Mouse (Mus musculus): Measurements from ENCODE around the gene Pgbd5. TPM values are rescaled to one million over a fixed set of nuclear protein-coding genes. Genes with fewer than 3 reads are reported as not detected.

Gene Pgbd5
- polyA plus RNA-seq, 1 experiment = not detected

- WGBS = 43% methylated on average over 9 of the region's 9 CpGs
- H3K4me1 ChIP-seq (ENCODE audit: control insufficient read depth, insufficient read depth, low read length) = peaks cover 25% of the 10 kb centered on the region
- no peak for TF ChIP-seq CTCF (IDR thresholded peaks at IDR 0.05; ENCODE audit: insufficient read depth, low read depth, low read length)
- TF ChIP-seq POLR2A (IDR thresholded peaks at IDR 0.05; ENCODE audit: insufficient read depth, low read depth, low read length) = no peak
- no peak overlapping the region for H3K4me3 ChIP-seq (ENCODE audit: insufficient read depth, low read depth, low read length)
- no peak overlapping the region for H3K27ac ChIP-seq (ENCODE audit: insufficient read depth, low read depth, low read length)
Measured at GRCm38 (mm10) chr8:124462192-124462591, 22.7 kb upstream of the Pgbd5 start.

- Histone ChIP-seq H3K4me3 (ENCODE audit: insufficient read depth, low read depth, low read length) (no peak overlapping the region), H3K27ac (ENCODE audit: insufficient read depth, low read depth, low read length) (no peak overlapping the region), H3K4me1 (ENCODE audit: control insufficient read depth, insufficient read depth, low read length) (peaks cover 27% of the 10 kb centered on the region)
- 40% methylated on average over 10 of the region's 10 CpGs for WGBS
- TF ChIP-seq CTCF (IDR thresholded peaks at IDR 0.05; ENCODE audit: insufficient read depth, low read depth, low read length) (no peak), POLR2A (IDR thresholded peaks at IDR 0.05; ENCODE audit: insufficient read depth, low read depth, low read length) (no peak)
Measured at GRCm38 (mm10) chr8:124461103-124461502, 21.6 kb upstream of the Pgbd5 start.

- WGBS = 62% methylated on average over 4 of the region's 4 CpGs
- TF ChIP-seq CTCF (IDR thresholded peaks at IDR 0.05; ENCODE audit: insufficient read depth, low read depth, low read length) (no peak), POLR2A (IDR thresholded peaks at IDR 0.05; ENCODE audit: insufficient read depth, low read depth, low read length) (no peak)
- Histone ChIP-seq H3K27ac (ENCODE audit: insufficient read depth, low read depth, low read length) (no peak overlapping the region), H3K4me3 (ENCODE audit: insufficient read depth, low read depth, low read length) (no peak overlapping the region), H3K4me1 (ENCODE audit: control insufficient read depth, insufficient read depth, low read length) (peaks cover 28% of the 10 kb centered on the region)
Measured at GRCm38 (mm10) chr8:124460660-124461059, 21.2 kb upstream of the Pgbd5 start.

- 51% methylated on average over 12 of the region's 12 CpGs for WGBS
- Histone ChIP-seq H3K4me1 (ENCODE audit: control insufficient read depth, insufficient read depth, low read length) (peaks cover 33% of the 10 kb centered on the region), H3K27ac (ENCODE audit: insufficient read depth, low read depth, low read length) (no peak overlapping the region), H3K4me3 (ENCODE audit: insufficient read depth, low read depth, low read length) (no peak overlapping the region)
- TF ChIP-seq CTCF (IDR thresholded peaks at IDR 0.05; ENCODE audit: insufficient read depth, low read depth, low read length) (no peak), POLR2A (IDR thresholded peaks at IDR 0.05; ENCODE audit: insufficient read depth, low read depth, low read length) (no peak)
Measured at GRCm38 (mm10) chr8:124459627-124460026, 20.2 kb upstream of the Pgbd5 start.

- Histone ChIP-seq H3K4me3 (ENCODE audit: insufficient read depth, low read depth, low read length) (no peak overlapping the region), H3K27ac (ENCODE audit: insufficient read depth, low read depth, low read length) (peak overlapping the region; percentile 84), H3K4me1 (ENCODE audit: control insufficient read depth, insufficient read depth, low read length) (peaks cover 28% of the 10 kb centered on the region)
- no peak for TF ChIP-seq CTCF (IDR thresholded peaks at IDR 0.05; ENCODE audit: insufficient read depth, low read depth, low read length)
- TF ChIP-seq POLR2A (IDR thresholded peaks at IDR 0.05; ENCODE audit: insufficient read depth, low read depth, low read length) = no peak
- 20% methylated on average over 3 of the region's 3 CpGs for WGBS
Measured at GRCm38 (mm10) chr8:124455359-124455758, 15.9 kb upstream of the Pgbd5 start.

DNA sequence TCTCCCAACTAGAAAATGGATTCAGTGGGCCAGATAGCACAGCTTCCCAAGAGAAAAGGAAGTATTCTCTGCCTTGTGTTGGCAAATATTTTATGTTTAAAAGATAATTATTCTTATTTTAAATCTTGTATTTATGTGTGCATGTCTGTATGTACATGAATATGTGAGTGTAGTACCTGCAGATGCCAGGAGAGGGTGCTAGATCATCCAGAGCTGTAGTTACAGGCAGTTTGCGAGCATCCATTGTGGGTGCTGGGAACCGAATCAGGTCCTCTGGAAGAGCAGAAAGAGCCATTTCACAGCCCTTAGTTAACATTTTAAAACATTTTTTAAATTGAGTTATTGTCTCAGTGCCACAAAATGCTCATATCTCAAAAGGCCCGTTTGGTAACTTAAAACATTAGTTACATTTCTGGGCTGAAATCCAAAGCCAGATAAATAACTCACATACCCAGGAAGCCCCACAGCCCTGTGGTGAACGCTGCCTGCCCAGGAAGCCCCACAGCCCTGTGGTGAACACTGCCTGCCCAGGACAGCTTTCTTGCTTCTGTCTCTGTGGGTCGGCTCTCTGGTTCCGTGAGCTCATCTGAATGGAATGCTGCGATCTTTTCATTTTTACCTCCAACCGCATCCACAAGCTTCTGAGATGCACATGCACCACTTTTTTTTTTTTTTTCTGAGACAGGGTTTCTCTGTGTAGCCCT lies 10.9 kb upstream of the Pgbd5 start:
- TF ChIP-seq CTCF (IDR thresholded peaks at IDR 0.05; ENCODE audit: insufficient read depth, low read depth, low read length) = no peak
- Histone ChIP-seq H3K27ac (ENCODE audit: insufficient read depth, low read depth, low read length) (no peak overlapping the region), H3K4me3 (ENCODE audit: insufficient read depth, low read depth, low read length) (no peak overlapping the region), H3K4me1 (ENCODE audit: control insufficient read depth, insufficient read depth, low read length) (peaks cover 19% of the 10 kb centered on the region)
- 77% methylated on average over 8 of the region's 8 CpGs for WGBS

- no peak overlapping the region for H3K27ac ChIP-seq (ENCODE audit: insufficient read depth, low read depth, low read length)
- TF ChIP-seq CTCF (IDR thresholded peaks at IDR 0.05; ENCODE audit: insufficient read depth, low read depth, low read length) (no peak), POLR2A (IDR thresholded peaks at IDR 0.05; ENCODE audit: insufficient read depth, low read depth, low read length) (no peak)
- H3K4me3 ChIP-seq (ENCODE audit: insufficient read depth, low read depth, low read length) = no peak overlapping the region
- H3K4me1 ChIP-seq (ENCODE audit: control insufficient read depth, insufficient read depth, low read length) = peaks cover 16% of the 10 kb centered on the region
- WGBS = 40% methylated on average over 10 of the region's 10 CpGs
Measured at GRCm38 (mm10) chr8:124448962-124449670, 9.7 kb upstream of the Pgbd5 start.

GRCm38 (mm10) chr8:124436741-124437140 lies 2.7 kb downstream of the Pgbd5 start:
- TF ChIP-seq CTCF (IDR thresholded peaks at IDR 0.05; ENCODE audit: insufficient read depth, low read depth, low read length) = no peak
- no peak for TF ChIP-seq POLR2A (IDR thresholded peaks at IDR 0.05; ENCODE audit: insufficient read depth, low read depth, low read length)
- Histone ChIP-seq H3K4me1 (ENCODE audit: control insufficient read depth, insufficient read depth, low read length) (peaks cover 9% of the 10 kb centered on the region; the same call in 1 of the 2 replicates), H3K27ac (ENCODE audit: insufficient read depth, low read depth, low read length) (no peak overlapping the region), H3K4me3 (ENCODE audit: insufficient read depth, low read depth, low read length) (no peak overlapping the region)
- 28% methylated on average over 4 of the region's 4 CpGs for WGBS

- Histone ChIP-seq H3K4me1 (ENCODE audit: control insufficient read depth, insufficient read depth, low read length) (peaks cover 14% of the 10 kb centered on the region; the same call in 1 of the 2 replicates), H3K4me3 (ENCODE audit: insufficient read depth, low read depth, low read length) (no peak overlapping the region), H3K27ac (ENCODE audit: insufficient read depth, low read depth, low read length) (no peak overlapping the region)
- WGBS = 39% methylated on average over 10 of the region's 10 CpGs
- no peak for TF ChIP-seq POLR2A (IDR thresholded peaks at IDR 0.05; ENCODE audit: insufficient read depth, low read depth, low read length)
- no peak for TF ChIP-seq CTCF (IDR thresholded peaks at IDR 0.05; ENCODE audit: insufficient read depth, low read depth, low read length)
Measured at GRCm38 (mm10) chr8:124435707-124436243, 3.7 kb downstream of the Pgbd5 start.

All from olfactory bulb, adult 2 months (tissue).